Mouse (Mus musculus) Muller cell, postnatal 12 days (primary cell): ENCODE results near the gene Tmem238.
"Not testable (repeated sequence)": the region's sequence is repeated elsewhere in the genome, so short reads cannot be mapped to it uniquely, and the experiment has no call there.

ENCODE experiments used
- DNase-seq: peaks from one replicate; pipeline ENCODE4 v3.0.0-alpha.2; 2015; ENCODE audit errors: inconsistent ontology term

The Tmem238 gene

DNA sequence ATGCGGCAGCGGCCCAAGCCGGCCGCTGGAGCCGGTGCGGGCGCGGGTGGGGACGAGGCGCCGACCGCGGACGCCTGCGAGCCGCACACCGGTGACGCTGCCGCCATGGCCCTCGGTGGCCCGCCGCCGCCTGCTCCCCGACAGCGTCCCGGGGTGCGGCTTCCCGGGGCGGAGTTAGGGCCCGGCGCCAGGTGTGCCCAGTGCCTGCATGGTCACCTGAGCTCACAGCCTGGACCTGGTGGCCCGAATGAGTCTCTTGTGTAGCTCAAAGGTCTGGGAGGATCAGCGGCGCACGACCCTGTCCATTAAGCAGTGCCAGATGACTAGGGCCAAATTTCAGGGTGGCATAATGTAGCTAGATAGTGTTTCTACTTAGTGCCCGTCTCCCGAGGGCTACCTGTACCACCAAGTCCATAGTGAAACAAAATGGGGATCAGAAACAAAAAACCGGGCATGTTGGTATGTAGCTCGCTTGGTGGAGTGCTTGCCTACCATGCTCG is at the start of gene Tmem238:
Gene Tmem238, minus strand, starts transcription at position 221 of the 500 bp plus-strand sequence.
- no peak for DNase-seq

DNA sequence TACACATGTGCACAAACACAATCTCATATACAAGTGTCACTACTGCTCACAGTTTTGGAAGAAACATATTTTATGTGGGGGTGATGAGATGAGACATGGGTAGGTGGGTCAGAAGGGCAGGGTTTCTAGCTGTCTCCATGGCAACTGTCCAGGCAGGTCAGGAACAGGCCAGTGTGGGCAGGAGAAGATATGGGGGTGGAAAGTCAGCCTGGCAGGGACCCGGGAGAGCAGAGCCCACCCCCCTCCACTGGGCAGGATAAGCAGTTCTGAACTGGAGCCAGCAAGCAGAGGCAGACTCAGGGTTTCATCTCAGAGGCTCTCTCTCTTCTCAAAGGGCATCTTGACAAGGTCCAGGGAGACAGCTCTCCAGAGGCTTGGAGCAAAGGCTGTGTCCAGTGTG is 48.2 kb upstream of the Tmem238 start:
- DNase-seq: no peak

DNA sequence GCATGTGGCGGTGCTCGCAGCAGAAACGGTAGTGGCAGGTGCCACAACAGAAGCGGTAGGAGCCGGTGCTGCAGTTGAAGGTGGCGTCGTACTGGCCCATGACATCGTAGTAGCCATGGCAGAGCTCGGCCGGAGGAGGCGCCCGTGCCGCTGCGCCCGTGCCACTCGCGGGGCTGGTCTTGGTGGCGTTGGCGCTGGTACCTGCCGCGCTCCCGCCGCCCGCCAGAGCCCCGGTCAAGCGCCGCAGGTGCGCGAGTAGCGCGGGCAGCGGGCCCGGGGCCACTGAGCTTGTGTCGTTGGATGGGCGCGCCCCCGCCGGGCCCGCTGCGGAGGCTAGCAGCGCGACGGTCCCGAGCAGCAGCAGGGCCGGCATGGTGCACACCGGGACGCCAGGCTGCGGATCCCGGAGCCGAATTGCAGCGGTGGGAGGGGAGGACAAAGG is 46.9 kb upstream of the Tmem238 start:
- DNase-seq: peak; percentile 68

DNA sequence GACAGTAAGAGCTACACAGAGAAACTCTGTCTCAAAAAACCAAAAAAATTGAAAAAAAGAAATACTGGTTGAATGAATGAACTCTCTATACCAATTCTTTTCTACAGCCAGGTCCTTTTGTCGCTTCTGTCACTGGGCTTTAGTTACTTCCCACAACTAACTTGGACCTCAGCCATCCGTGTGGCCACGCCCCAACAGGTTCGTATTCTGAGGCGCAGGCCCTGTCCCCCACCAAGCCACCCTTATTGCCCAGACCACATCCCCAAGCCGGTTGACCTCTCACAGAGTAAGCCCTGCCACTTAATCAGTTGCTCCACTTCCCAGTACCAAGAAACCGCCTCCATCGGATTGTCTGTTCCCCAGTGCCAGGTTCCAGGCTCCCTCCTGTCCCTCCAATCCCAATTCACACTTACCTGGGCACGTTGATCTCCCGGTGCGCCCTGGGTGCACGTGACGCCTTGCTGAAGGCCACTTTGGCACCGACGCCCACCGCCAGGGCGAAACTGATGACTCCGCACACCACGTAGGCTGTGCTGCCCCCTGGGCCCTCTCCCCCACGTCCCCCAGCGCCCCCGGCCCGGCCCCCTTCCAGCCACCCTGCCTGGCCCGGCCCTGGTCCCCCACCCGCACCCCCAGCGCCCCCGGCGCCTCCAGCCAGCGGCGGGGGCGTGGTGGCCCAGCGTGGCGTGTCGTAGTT is 46.3 kb upstream of the Tmem238 start:
- DNase-seq: no peak

DNA sequence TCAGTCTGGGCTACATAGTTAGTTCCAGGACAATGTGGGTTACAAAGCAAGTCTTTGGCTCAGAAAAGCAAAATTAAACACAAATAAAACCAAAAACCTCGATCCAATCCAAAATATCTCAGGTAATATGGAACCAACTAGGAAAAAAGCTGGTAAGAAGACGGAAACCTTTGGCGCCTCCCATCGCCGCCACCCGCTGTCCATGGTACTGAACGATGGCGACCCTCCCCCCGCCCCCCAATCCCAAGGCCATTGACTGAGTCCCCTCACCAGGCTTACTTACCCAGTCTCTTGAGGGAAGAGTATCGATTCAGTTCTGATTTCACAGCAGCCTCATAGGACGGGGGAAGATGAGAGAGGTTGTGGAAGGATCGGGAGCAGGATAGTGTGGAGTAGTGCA is 41.0 kb upstream of the Tmem238 start:
- no peak for DNase-seq

DNA sequence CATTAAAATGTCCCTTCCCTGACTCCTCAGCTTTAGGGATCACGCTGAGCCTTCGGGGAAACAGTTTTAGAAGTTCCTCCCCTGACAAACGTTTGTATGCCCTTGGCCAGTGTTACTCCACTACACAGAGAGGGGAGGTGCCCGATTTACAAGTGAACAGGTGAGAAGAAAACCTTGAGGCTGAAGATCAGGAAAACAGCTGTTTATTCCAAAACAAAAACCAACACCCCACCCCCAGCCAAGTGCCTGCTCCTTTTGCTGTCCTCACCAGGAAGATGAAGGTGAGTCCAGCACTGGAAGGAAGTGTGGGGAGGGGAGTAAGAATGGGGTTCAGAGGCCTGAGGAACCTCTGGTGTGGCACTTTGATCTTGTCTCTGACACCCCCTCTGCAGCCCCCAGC is 35.9 kb upstream of the Tmem238 start:
- no peak for DNase-seq

DNA sequence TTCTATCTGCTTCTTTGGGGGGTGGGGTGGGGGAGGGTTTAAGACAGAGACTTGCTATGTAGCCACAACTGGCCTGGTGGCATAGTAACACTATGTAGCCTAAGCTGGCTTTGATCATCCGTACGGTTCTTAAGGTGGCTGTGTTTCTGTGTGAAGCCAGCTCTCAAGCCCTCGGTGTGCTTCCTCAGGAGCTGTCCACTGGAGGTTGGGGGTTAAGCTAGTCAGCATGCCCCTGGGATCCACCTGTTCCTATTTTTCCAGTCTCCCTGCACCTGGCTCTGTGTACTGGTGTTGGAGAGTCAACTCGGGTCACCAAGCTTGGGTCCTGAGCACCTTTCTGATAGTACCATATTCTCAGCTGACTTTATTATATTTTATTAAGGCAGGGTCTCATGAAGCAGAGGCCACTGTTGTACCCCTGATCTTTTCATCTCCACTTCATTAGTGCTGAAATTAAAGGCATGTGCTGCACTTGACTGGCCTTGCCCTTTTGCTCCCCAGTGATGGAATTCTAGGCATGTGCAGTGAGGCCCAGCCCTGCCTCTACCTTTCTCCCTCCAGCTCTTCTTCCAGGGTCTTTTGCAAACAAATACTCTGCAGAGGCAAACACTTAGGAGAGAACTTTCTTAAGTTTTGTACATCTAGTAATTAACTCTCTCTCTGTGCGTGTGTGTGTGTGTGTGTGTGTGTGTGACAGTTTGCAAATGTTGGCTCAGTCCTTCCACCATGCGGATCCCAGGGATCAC is 32.9 kb upstream of the Tmem238 start:
- no peak for DNase-seq

DNA sequence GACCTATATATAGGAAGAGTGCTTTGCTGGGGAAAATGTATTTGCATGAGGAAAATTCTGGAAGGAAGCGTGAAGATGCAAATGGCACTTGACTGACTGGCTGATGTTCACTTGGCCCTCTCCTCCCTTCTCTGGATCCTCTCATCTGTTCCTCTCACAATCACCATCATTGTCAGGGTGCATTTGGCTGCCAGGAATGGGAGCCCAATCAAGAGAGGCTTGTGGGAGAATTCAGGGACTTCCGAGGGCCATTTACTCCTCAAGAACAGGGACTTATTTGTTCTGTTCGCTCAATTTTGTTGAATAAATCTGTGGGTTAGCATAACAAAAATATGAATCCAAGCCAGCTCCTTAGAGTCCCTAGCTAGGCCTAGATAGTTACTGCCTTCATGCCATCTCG is 32.2 kb upstream of the Tmem238 start:
- peak; percentile 63 for DNase-seq

DNA sequence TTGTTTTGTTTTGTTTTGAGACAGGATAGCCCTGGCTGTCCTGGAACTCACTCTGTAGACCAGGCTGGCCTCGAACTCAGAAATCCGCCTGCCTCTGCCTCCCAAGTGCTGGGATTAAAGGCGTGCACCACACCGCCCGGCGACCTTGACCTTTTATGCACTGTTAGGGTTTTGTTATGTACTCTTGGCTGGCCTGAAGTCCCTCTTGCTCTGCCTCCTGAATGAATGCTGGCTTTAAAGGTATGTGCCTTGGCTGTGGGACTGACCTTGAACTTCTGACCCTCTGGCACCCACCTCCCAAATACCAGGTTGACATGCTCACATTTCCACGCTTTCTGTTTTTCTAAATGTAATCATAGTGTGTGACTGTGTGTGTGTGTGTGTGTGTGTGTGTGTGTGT is 31.5 kb upstream of the Tmem238 start:
- DNase-seq: not testable (repeated sequence)

DNA sequence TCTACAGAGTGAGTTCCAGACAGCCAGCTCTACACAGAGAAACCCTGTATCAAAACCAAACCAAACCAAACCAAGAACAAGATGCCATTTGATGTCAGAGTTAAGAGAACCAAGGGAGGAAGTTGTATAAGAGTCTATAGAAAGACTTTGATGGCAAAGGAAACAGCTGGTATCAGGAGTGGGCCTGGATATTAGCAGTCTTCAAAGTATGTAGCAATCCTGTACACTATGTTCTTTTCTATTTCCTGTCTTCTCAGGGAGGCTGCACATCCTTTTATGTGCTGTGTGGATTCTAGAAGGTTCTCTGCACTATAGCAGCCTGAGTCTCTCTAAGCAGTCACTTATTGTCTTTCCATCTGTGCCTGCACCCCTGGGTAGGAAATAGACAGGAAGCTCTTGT is 27.1 kb upstream of the Tmem238 start:
- DNase-seq: no peak

DNA sequence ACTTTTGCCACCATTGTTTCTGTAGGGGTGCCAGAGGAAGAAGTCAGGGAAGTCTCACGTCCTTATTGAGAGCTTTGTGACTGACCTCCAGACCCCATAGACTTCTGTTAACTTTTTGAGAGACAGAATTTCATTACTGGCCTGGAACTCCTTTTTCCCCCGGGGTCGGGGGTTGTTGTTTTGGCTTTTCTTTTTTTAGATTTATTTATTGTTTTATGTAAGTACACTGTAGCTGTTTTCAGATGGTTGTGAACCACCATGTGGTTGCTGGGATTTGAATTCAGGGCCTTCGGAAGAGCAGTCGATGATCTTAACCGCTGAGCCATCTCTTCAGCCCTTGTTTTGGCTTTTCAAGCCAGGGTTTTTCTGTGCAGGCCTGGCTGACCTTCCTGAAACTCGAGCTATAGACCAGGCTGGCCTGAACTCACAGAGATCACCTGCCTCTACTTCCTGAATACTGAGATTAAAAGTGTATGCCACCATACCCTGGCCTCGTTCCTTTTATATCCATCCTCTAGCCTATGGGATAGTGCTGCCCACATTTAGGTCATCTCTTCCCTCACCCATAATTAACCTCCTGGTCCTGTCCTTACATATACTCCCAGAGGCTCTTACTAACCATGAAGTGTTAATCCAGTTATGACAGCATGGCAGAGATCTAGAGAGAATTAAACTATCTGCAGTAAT is 23.8 kb upstream of the Tmem238 start:
- no peak for DNase-seq

DNA sequence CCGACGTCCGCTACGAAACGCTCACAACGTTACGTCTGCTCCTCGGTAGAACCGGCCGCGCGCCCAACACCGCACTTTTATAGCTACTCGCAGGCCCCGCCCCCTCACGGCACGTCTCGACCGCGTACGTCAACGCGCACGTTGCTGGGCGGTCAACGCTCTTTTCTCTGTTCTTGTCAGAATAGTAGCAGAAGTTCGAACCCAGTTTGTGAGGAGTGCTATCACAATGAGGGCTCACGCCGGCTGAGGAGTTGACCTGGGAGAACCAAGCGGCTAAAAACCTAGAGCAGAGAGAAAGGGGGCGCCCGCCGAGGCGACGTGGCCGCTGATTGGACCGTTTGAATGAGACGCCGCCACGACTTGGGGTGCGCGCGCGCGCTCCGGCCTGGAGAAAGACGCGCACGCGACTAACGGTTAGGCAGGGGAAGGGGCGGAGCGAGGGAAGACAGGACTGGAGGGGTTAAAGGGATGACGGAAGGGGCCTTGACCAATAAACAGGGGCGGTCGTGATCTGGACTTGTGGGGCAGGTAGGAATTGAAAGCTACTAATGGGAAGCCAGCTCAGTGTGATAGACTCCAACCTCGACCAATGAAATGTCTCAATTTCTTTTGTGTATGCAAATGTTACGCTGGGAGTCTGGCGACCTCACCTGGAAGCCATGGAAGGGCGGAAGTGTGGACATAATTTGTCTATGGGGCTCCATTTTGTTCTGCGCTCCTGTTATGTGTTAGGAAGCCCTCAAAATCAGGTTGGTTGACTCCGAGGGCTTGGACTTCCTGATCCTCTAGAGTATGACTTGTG is 23.0 kb upstream of the Tmem238 start, which contains the start of gene Ube2s:
Gene Ube2s, minus strand, starts transcription at position 288 of the 802 bp plus-strand sequence.
- peak; percentile 100 for DNase-seq

DNA sequence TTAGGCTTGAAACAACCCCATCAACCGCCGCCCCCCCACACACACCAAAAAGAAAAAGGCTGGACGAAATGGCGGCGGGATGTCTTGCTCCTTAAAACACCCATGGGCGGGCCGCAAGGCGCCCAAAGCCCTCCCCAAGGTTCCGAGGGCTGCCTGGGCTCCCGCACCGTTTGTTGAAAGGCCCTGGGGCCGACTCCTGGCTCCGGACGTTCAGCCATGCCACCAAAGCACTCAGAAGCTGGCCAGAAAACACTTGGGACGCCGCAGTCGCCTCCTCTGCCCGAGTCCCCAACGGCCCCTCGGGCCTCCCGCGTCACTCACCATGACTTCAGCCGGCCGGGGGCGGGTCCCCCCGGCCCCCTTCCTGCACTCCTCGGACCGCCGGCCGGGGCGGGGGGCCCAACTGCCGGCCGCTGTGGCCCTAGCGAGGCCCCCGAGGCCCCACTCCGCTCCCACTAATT is 22.4 kb upstream of the Tmem238 start:
- DNase-seq: peak; percentile 63

DNA sequence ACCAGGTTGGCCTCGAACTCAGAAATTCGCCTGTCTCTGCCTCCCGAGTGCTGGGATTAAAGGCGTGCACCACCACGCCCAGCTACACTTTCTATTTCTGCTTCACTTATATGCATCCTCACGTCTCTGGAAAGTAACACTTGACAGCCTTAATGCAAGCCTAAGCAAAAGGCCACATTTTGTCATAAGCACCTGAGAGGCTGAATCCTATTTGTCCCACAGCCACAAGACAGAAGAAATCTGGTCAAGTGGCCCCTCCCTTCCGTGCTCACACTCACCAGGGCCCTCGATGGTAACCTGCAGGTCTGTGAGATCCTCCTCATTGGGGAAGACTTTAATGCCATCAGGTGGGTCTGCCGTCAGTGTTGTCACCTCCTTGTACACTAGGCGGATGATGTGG is 21.7 kb upstream of the Tmem238 start:
- DNase-seq: not testable (repeated sequence)

DNA sequence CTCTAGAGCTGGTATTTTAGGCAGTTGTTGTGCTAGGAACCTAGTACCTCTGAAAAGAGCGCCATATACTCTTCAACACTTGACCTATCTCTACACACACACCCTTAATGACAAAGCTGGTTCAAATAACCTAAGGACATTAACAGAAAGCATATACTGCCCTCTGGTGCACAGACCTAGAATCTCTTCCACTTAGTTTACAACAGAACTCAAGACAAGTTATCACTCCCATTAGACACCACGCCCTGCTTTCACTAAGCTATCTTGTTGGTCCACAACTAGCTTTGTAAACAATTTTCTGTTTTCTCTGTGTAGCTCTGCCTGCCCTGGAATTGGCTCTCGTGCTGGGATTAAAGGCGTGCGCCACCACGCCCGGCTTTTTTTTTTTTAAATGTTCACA is 17.3 kb upstream of the Tmem238 start:
- DNase-seq: no peak

DNA sequence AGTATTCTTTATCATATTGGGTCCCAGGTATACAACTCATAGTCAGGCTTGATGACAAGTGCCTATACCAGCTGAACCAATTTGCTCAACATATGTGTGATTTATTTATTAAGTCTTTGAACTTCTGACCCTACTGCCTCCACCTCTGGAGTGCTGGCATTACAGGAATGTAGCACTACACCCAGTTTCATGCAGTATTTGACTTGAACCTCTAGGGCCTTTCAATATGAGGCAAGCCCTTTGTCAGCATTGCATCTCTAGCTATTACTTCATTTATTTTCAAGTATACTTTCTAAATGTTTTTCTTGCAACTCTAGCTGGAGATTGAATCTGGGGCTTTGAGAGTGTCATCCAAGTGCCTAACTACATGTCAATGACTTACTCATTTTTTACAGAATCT is 12.8 kb upstream of the Tmem238 start:
- DNase-seq: no peak

DNA sequence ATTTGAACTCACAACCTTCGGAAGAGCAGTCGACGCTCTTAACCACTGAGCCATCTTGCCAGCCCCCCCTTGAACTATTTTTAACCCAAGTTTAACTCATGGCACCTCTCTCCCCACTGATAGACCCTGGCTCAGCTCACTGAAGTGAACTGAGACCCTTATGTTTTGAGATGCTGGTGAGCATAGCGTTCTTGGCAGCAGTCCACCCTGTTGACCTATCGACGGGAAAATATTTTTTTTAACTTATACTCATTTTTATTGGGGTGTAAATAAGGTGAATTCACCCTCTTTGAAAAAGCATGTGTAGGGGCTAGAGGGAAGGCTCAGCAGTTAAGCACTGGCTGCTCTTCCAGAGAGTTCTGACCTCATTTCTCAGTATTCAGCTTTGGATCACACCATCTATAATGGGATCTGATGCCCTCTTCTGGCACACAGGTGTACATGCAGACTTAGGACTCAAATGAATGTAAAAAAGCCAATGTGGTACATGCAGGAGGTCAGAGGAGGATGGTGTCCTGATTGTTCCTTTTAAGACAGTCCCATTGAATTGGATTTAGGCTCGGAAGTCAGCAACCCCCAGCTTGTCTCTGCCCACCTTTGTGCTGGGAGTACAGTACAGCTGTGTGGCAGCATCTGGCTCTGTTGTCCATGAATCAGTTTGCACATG is 6.4 kb upstream of the Tmem238 start:
- DNase-seq: peak; percentile 54

DNA sequence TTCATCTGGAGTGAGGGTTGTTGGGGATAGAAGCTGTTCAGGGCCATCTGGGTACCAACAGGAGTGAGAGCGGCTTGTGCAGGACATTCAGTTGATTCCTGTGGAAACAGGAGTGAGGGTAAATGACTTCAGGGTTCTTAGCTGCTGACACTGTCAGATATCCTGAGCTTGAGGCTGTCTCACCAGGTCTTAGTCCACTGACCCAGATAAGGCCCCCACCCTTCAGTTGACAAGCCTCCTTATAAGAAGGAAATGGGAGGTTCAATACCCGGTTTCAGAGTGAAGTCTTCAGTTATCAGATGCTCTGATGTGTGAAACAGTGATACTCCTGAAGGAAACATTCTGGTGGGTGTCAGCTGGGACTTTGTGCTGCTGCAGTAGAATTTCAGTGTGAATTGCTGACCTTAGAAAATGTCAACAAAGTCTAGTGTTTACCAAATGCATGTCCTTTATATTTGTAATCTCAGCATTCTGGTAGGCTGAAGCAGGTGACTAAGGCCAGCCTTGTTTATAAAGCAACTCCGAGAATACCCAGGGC is 5.2 kb upstream of the Tmem238 start:
- no peak for DNase-seq

DNA sequence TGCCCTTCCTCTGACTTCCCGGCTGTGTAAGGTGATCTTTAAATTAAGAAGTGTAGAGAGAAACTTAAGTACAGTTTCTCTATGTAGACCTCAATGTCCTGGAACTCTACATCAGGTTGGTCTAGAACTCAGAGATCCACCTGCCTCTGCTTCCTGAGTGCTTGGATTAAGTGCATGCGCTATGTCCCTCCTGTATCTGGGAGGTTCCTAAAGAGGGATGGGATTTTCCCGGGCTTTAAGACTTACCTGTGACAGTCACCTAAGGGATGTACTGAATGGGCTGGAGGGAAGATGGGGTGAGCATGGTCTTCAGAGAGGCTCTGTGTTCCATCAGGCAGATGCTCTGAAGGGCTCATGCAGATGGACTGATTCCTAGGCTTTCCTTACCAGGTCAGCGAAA is 4.2 kb upstream of the Tmem238 start:
- no peak for DNase-seq

DNA sequence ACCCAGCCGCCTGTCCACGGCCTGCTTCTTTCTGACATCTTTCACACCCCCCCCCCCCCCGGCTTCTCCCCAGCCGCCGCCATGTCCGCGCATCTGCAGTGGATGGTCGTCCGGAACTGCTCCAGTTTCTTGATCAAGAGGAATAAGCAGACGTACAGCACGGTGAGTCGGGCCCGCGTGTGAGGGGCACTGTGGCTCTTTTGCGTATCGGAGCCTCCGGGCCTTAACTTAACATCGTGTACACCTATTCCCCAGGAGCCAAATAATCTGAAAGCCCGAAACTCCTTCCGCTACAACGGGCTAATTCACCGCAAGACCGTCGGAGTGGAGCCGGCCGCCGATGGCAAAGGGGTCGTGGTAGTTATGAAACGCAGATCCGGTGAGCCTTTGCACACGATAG is 3.8 kb upstream of the Tmem238 start:
- DNase-seq: not testable (repeated sequence)
